Comparison of ENCODE assay signal across 18 mouse cellular contexts in genomic region chr8:80834443-80834842, GRCm38 (mm10). TPM values are rescaled to one million over a fixed set of nuclear protein-coding genes. Genes with fewer than 3 reads are reported as not detected.
DNase-seq lines count a peak whose midpoint lies in the region; ATAC-seq lines count a peak whose summit lies in the region.
"Had no signal": no experiment of that assay in that cellular context is flagged by ENCODE, and none has a peak within 500 bp of the region (broad histone marks: within the 10 kb centered on the region; RNA-seq: fewer than 3 reads in every experiment).

No protein-coding gene starts in this region.

- no peaks in the 10 kb centered on the region for H3K9me3 ChIP-seq in heart, embryonic 14.5 days (ENCODE audit: control insufficient read depth, low read length)
- no peaks in the 10 kb centered on the region for H3K9me3 ChIP-seq in kidney, embryonic 14.5 days (ENCODE audit: control insufficient read depth, low read length)
- H3K9me3 ChIP-seq: embryonic facial prominence, embryonic 13.5 days; limb, embryonic 13.5 days; neural tube, embryonic 12.5 days; stomach, embryonic 15.5 days had no signal

- intact Hi-C loops in heart, postnatal 25 days (cut with DNase I): no loop called here

- no peak for ATAC-seq in heart, embryonic 14.5 days (ENCODE audit: insufficient number of reproducible peaks, insufficient read depth, low FRiP score, low read depth)
- no peak for ATAC-seq in kidney, embryonic 14.5 days (ENCODE audit: low FRiP score, low TSS enrichment)
- ATAC-seq: forebrain, postnatal 0 days had no signal

- peak; percentile 66 to 75 for DNase-seq in cerebellum, postnatal 10 days
- no peak for DNase-seq in cerebellum, adult 8-10 months
- DNase-seq in heart, postnatal 25 days (ENCODE audit: low spot score): no peak
- peak; percentile 71 for DNase-seq in kidney, adult 9 months
- DNase-seq in 3T3-L1 (ENCODE audit: low read depth, low spot score): peak; percentile 38
- DNase-seq in urinary bladder, postnatal 36 days (ENCODE audit: low spot score in 2 of 2): no peak
- DNase-seq: adrenal gland, postnatal 10 days; cerebellum, adult 11-12 months; forebrain, postnatal 0 days had no signal

- no peak overlapping the region for H3K4me3 ChIP-seq in heart, embryonic 14.5 days (ENCODE audit: control insufficient read depth in 1 of 2, insufficient read depth in 1 of 2, low read depth in 1 of 2, low read length in 2 of 2)
- H3K4me3 ChIP-seq in kidney, embryonic 14.5 days (ENCODE audit: low read length): no peak overlapping the region
- H3K4me3 ChIP-seq: embryonic facial prominence, embryonic 13.5 days; limb, embryonic 13.5 days; neural tube, embryonic 12.5 days; stomach, embryonic 15.5 days had no signal

- H3K27ac ChIP-seq in heart, embryonic 14.5 days (replicated peaks in 1 of 2; ENCODE audit: control insufficient read depth in 1 of 2, insufficient read depth in 1 of 2, low read depth in 2 of 2, low read length in 2 of 2): peak overlapping the region; percentile 71 to 78
- no peak overlapping the region for H3K27ac ChIP-seq in kidney, embryonic 14.5 days (ENCODE audit: low read depth, low read length)
- H3K27ac ChIP-seq: embryonic facial prominence, embryonic 13.5 days; kidney, postnatal 0 days; limb, embryonic 13.5 days; liver, embryonic 14.5 days; neural tube, embryonic 12.5 days had no signal

- peak overlapping the region; percentile 40; the same call in 1 of the 2 replicates for H3K9ac ChIP-seq in heart, embryonic 14.5 days (ENCODE audit: low read length)
- no peak overlapping the region for H3K9ac ChIP-seq in kidney, embryonic 14.5 days (ENCODE audit: low read depth, low read length)
- H3K9ac ChIP-seq: embryonic facial prominence, embryonic 13.5 days; forebrain, postnatal 0 days; limb, embryonic 13.5 days; liver, embryonic 14.5 days; neural tube, embryonic 12.5 days; stomach, embryonic 15.5 days had no signal

- WGBS in heart, embryonic 14.5 days: 33% methylated on average over 4 of the region's 4 CpGs
- 66% methylated on average over 4 of the region's 4 CpGs for WGBS in kidney, embryonic 14.5 days

- peaks cover 37 to 79% of the 10 kb centered on the region in 2 experiments for H3K4me1 ChIP-seq in heart, embryonic 14.5 days (ENCODE audit: control insufficient read depth in 2 of 2, insufficient read depth in 2 of 2, low read length in 2 of 2)
- peaks cover 25% of the 10 kb centered on the region for H3K4me1 ChIP-seq in kidney, embryonic 14.5 days (ENCODE audit: control insufficient read depth, insufficient read depth, low read length)

- no peaks in the 10 kb centered on the region for H3K27me3 ChIP-seq in heart, embryonic 14.5 days (ENCODE audit: control insufficient read depth, insufficient read depth, low read length)
- no peaks in the 10 kb centered on the region for H3K27me3 ChIP-seq in kidney, embryonic 14.5 days (ENCODE audit: control insufficient read depth, insufficient read depth, low read length)
- H3K27me3 ChIP-seq: embryonic facial prominence, embryonic 13.5 days; limb, embryonic 13.5 days; neural tube, embryonic 12.5 days; stomach, embryonic 15.5 days had no signal

- no peaks in the 10 kb centered on the region for H3K36me3 ChIP-seq in heart, embryonic 14.5 days (ENCODE audit: control insufficient read depth, insufficient read depth, low read length)
- no peaks in the 10 kb centered on the region for H3K36me3 ChIP-seq in kidney, embryonic 14.5 days (ENCODE audit: control insufficient read depth, insufficient read depth, low read length)
- H3K36me3 ChIP-seq: embryonic facial prominence, embryonic 13.5 days; limb, embryonic 13.5 days; neural tube, embryonic 12.5 days; stomach, embryonic 15.5 days had no signal

- H3K4me2 ChIP-seq in heart, embryonic 14.5 days (ENCODE audit: low read length): peak overlapping the region; percentile 17
- no peak overlapping the region for H3K4me2 ChIP-seq in kidney, embryonic 14.5 days (replicated peaks; ENCODE audit: low read depth, low read length)
- H3K4me2 ChIP-seq: embryonic facial prominence, embryonic 13.5 days; limb, embryonic 13.5 days; neural tube, embryonic 12.5 days; stomach, embryonic 15.5 days had no signal

RNA-seq across cellular contexts. Expression of gene Gab1, which starts 45.9 kb away (rescaled TPM):
- 44.4 and 47.6 TPM in 2 replicates for polyA plus RNA-seq in heart, embryonic 14.5 days (2014; fragmentation: Nextera tagmentation; extraction: Ambion mirVana)
- total RNA-seq in heart, postnatal 25 days (2021): 10 to 100 TPM; 34.1 to 38.8 TPM
- 13.1 and 26.5 TPM in 2 replicates for polyA plus RNA-seq in kidney, embryonic 14.5 days (2014; fragmentation: Nextera tagmentation; extraction: Ambion mirVana)
- total RNA-seq: monocyte, adult 5-6 weeks had no signal

Comparison
In these comparisons a context has a peak if more than half of its experiments do, and no peak if none do; other contexts are left out.
1. DNase-seq: peak in cerebellum, postnatal 10 days (2 of 2), kidney, adult 9 months (single experiment) and 3T3-L1 (single experiment); none in cerebellum, adult 8-10 months (single experiment), heart, postnatal 25 days (single experiment) and urinary bladder, postnatal 36 days (0 of 2).